Mouse (Mus musculus) liver, adult (tissue): ENCODE data around the gene Scg3.

Source experiments
- GATA4 ChIP-seq: IDR thresholded peaks from 2 replicates; pipeline ENCODE4 v1.6.1; 2014; ENCODE audit warnings: mild to moderate bottlenecking, low read length; ENCODE audit not compliant: insufficient replicate concordance

Gene Scg3

GRCm38 (mm10) chr9:75634226-75634625, 49.6 kb downstream of the Scg3 start:
- no peak for TF ChIP-seq GATA4

DNA sequence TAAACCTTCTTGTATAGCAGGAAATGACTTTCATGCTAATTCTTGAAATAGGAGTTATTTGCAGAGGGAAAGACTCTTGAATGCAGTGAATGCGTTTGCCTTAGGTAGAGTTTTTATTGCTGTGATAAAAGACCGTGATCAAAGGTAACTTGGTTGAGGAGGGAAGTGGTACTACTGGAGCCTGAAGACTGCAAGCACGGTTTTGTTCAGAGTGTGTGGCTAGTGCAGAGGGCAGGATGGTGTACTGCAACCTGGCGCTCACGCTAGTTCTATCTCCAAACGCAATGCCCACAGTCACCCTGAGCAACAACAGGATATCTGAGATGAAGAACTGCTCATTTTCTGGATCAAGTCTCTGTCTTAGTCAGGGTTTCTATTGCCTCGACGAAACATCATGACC, 50.3 kb downstream of the Scg3 start:
- TF ChIP-seq GATA4 = no peak

- no peak for TF ChIP-seq GATA4
Observed at GRCm38 (mm10) chr9:75632902-75633301, 51.0 kb downstream of the Scg3 start.

GRCm38 (mm10) chr9:75632111-75632510, 51.7 kb downstream of the Scg3 start:
- no peak for TF ChIP-seq GATA4

DNA sequence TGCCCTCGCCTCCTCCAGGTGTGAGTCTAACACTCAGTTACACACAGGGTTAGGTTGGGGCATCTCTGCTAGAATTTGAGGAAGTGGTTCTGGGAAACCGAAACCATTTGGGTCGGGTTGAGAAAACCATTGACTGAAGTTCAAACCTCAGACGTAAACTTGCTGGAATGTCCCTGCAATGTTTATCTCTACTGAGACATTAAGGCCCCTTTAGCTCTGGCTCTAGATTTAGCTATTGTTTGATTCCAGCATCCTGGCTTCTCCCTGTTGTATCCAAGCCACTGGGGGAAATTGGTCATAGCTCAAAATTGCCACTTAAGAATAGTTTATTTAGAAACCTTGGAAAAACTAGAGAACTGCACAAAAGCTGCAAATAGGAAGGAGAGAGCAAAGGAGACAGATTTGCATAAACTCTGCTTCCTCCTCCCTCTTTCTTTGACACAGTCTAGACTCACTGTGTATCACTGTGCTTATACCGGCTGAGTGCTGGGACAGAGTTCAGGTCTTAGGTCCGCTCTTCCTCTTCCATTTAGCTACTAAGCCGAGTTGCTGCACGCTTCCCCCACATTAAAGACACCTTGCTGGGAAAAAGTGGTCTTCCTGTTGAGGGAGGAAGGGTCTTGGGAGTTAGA, 52.9 kb downstream of the Scg3 start:
- no peak for TF ChIP-seq GATA4

- TF ChIP-seq GATA4 = no peak
Observed at GRCm38 (mm10) chr9:75626308-75626604, 57.6 kb downstream of the Scg3 start.

GRCm38 (mm10) chr9:75625556-75626307, 58.1 kb downstream of the Scg3 start, which contains the start of gene Lysmd2:
Gene Lysmd2, plus strand, starts transcription at chr9:75625741.
- TF ChIP-seq GATA4 = no peak

DNA sequence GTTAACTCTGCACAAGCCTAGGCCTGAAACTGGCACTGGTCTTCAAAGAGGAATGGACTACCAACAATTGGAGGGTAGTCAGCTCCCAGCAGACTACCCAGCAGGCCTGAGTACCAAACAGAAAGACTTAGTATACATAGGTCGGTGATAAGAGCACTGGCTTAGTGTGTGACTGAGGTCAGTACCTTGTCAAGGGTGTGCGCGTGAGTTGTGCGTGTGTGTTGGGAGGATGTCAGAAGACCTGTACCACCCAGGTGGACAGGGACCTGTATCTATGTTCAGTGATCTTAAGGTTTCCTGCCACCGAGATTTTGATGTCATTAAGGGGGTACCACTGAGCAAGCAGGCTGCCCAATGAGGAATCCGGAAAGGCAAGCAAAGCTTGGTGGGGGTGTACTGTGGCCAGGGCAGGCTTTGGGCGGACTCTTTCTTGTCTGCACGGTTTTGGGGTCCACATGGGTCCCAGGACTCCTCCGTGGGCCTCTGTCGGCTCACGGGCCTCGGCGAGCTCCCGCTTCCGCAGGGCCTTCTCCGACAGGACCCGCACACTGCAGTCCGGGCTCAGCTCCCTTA, 58.8 kb downstream of the Scg3 start:
- TF ChIP-seq GATA4 = no peak

GRCm38 (mm10) chr9:75621428-75621827, 62.4 kb downstream of the Scg3 start:
- no peak for TF ChIP-seq GATA4

DNA sequence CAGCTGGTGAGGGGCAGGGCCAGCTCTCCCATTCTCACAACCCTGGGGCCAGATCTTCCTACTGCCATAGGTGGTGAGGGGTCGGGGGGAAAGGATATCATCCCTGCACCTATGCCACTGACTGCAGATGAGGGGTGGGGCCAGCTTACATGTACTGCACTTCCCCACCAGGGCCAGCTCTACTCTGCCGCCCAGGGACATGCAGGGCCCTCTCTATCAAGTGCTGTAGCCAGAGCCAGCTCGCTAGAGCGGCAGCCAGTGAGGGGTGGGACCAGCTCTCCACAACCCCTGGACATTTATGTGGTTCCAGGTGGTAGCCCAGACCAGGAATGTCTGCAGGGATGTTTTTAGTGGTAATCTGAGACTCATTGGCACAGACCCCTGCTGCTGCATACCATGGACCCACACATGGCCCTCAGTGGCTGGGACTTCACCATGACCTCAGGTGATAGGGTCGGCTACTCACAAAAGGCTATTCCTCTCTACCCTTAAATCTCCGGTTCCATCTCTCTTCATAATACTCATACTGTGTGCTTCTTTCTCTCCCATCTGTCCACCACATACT, 64.9 kb downstream of the Scg3 start:
- TF ChIP-seq GATA4 = no peak

DNA sequence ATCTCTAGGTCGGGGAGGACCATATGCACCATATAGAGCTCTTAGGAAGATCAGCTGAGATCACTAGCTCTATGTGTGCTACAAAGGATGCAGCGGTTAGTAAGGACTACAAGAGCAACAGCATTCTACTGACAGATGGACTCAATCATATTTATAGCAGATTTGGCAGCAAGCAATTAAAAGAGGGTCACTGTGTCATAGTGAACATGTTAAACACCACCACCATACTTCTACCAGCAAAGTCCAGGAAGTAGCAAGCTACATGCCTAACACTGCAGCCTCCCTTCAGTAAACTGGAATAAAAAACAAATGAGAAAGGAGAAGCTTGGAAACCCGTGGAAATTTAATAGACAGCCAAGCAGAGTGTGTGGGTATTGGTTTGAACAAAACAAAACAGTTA, 67.3 kb downstream of the Scg3 start:
- TF ChIP-seq GATA4 = no peak

- TF ChIP-seq GATA4 = no peak
Observed at GRCm38 (mm10) chr9:75610571-75611493, 73.0 kb downstream of the Scg3 start, which contains the start of gene Tmod2. Gene Tmod2, minus strand, starts transcription at chr9:75611325.

DNA sequence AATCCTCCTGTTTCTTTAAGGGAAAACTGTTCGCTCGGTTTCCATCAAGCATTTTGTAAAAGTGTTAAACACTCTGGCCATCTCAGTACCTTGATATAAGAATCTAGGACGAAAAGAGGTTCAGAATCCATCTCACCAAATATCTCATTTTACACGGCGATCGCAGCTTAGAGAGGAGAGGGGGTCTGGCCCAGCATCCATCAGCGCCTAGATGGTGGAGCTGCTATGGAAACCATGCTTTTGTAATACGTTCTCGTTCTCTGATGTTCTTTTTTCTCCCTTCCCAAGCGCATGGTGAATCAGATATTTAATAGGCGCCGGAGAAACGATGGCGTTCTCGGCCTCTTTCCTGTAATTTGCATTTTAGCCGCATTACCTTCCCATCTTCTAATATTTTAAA, 73.9 kb downstream of the Scg3 start:
- TF ChIP-seq GATA4 = no peak

DNA sequence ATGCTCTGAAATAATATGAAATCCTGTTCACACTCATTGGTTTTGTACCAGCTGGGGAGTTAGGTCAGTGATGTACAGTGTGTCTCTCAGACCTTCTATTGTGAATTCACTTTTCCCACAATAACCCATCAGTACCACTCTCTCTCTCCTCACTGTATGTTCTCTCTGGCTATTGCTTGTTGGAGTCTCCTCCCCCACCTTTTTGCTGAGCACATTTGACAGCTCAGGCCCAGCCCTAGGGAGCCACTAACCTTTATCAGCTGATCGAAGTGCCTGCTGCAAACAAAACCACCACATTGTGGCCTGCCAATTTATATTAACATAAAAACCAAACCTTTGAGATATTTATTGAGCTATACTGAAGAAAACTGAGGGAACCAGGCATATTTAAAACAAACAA, 74.4 kb downstream of the Scg3 start:
- TF ChIP-seq GATA4 = no peak

DNA sequence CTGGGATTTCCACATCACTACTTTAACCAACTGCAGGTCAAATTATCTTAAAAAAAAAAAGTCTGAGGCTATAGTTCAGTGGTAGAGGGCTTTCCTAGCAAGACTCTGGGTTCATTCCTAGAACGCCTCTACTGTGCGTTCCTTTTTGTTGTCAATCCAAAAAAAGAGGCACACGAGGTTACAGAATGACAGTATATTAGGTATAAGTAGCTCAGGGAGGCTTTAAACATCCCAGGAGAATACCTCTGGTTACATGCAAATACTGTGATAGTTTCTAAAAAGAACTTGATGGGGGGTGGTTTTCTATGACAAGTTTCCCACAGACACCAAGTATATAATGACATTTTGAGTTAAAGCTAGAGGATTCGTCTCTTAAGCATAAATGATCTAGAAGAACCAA, 76.4 kb downstream of the Scg3 start:
- TF ChIP-seq GATA4 = no peak
